Mouse (Mus musculus): Measurements from ENCODE around the gene Pitx2. TPM values are rescaled to one million over a fixed set of nuclear protein-coding genes. Genes with fewer than 3 reads are reported as not detected.

The Pitx2 gene
- polyA plus RNA-seq, 1 experiment from 2014 or later = 7.6 TPM

GRCm38 (mm10) chr3:129221380-129222260, 21.9 kb downstream of the Pitx2 start:
- H3K36me3 ChIP-seq = no peaks in the 10 kb centered on the region
- H3K4me1 ChIP-seq = 0 out of 2 replicates have a peak, but pooled peaks cover 2% of the 10 kb centered on the region
- WGBS = 2% methylated on average over 24 of the region's 27 CpGs
- ATAC-seq (ENCODE audit: low FRiP score, low read depth) = no peak
- no peaks in the 10 kb centered on the region for H3K9me3 ChIP-seq
- H3K4me2 ChIP-seq (replicated peaks) = no peak overlapping the region
- no peak overlapping the region for H3K4me3 ChIP-seq
- H3K9ac ChIP-seq = no peak overlapping the region
- H3K27ac ChIP-seq = no peak overlapping the region
- peaks cover 95% of the 10 kb centered on the region for H3K27me3 ChIP-seq (replicated peaks)

- Histone ChIP-seq H3K36me3 (no peaks in the 10 kb centered on the region), H3K4me1 (0 out of 2 replicates have a peak, but pooled peaks cover 2% of the 10 kb centered on the region), H3K4me3 (no peak overlapping the region), H3K27me3 (replicated peaks) (peaks cover 95% of the 10 kb centered on the region), H3K9me3 (no peaks in the 10 kb centered on the region), H3K4me2 (replicated peaks) (no peak overlapping the region), H3K9ac (no peak overlapping the region), H3K27ac (no peak overlapping the region)
- WGBS = under 1% methylated on average over 21 of the region's 21 CpGs
- ATAC-seq (ENCODE audit: low FRiP score, low read depth) = no peak
Measured at GRCm38 (mm10) chr3:129222448-129223290, 23.0 kb downstream of the Pitx2 start.

DNA sequence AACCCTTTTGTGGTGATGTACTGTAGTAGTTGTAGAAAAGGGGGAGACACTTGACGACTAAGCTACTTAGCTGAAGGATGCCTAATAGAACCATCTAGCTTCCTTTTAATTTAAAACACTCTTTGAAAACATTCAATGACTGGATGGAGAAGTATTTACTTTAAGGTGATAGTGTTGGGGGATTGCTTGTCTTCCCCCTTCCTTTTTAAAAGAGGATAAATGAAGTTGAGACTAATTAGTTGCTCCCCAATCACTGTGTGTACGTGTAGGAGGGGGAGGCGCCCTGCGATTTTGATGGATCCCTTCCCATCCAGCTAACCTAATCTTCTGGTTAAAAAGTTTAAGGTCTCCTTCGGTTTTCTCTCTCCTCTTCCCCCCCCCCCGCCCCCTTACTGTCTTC, 23.7 kb downstream of the Pitx2 start:
- ATAC-seq (ENCODE audit: low FRiP score, low read depth) = no peak
- no peak overlapping the region for H3K4me2 ChIP-seq (replicated peaks)
- H3K27me3 ChIP-seq (replicated peaks) = peaks cover 95% of the 10 kb centered on the region
- no peak overlapping the region for H3K9ac ChIP-seq
- under 1% methylated on average over 6 of the region's 6 CpGs for WGBS
- H3K4me1 ChIP-seq = 0 out of 2 replicates have a peak, but pooled peaks cover 2% of the 10 kb centered on the region
- H3K27ac ChIP-seq = no peak overlapping the region
- no peaks in the 10 kb centered on the region for H3K9me3 ChIP-seq
- no peaks in the 10 kb centered on the region for H3K36me3 ChIP-seq
- H3K4me3 ChIP-seq = no peak overlapping the region

- Histone ChIP-seq H3K4me3 (no peak overlapping the region), H3K4me2 (replicated peaks) (no peak overlapping the region), H3K4me1 (0 out of 2 replicates have a peak, but pooled peaks cover 2% of the 10 kb centered on the region), H3K27ac (no peak overlapping the region), H3K36me3 (no peaks in the 10 kb centered on the region), H3K27me3 (replicated peaks) (peaks cover 94% of the 10 kb centered on the region), H3K9ac (no peak overlapping the region), H3K9me3 (no peaks in the 10 kb centered on the region)
- 0 out of 2 replicates have a peak, but pooled peaks have one; percentile 11 for ATAC-seq (ENCODE audit: low FRiP score, low read depth)
- under 1% methylated on average over 26 of the region's 26 CpGs for WGBS
Measured at GRCm38 (mm10) chr3:129223964-129224805, 24.5 kb downstream of the Pitx2 start.

- peaks cover 87% of the 10 kb centered on the region for H3K27me3 ChIP-seq (replicated peaks)
- H3K4me3 ChIP-seq = peak overlapping the region; percentile 5; the same call in 1 of the 2 replicates
- no peak overlapping the region for H3K9ac ChIP-seq
- no peak overlapping the region for H3K27ac ChIP-seq
- no peak overlapping the region for H3K4me2 ChIP-seq (replicated peaks)
- peak; percentile 27; the same call in 1 of the 2 replicates for ATAC-seq (ENCODE audit: low FRiP score, low read depth)
- H3K4me1 ChIP-seq = 0 out of 2 replicates have a peak, but pooled peaks cover 2% of the 10 kb centered on the region
- no peaks in the 10 kb centered on the region for H3K9me3 ChIP-seq
- no peaks in the 10 kb centered on the region for H3K36me3 ChIP-seq
- WGBS = under 1% methylated on average over 40 of the region's 40 CpGs
Measured at GRCm38 (mm10) chr3:129224806-129225576, 25.3 kb downstream of the Pitx2 start.

GRCm38 (mm10) chr3:129225577-129226289, 26.1 kb downstream of the Pitx2 start:
- 2% methylated on average over 13 of the region's 13 CpGs for WGBS
- Histone ChIP-seq H3K9ac (no peak overlapping the region), H3K36me3 (no peaks in the 10 kb centered on the region), H3K27ac (no peak overlapping the region), H3K9me3 (no peaks in the 10 kb centered on the region), H3K4me3 (no peak overlapping the region), H3K4me1 (0 out of 2 replicates have a peak, but pooled peaks cover 2% of the 10 kb centered on the region), H3K4me2 (replicated peaks) (no peak overlapping the region), H3K27me3 (replicated peaks) (peaks cover 81% of the 10 kb centered on the region)
- ATAC-seq (ENCODE audit: low FRiP score, low read depth) = no peak

GRCm38 (mm10) chr3:129226681-129227080, 27.0 kb downstream of the Pitx2 start:
- peaks cover 71% of the 10 kb centered on the region for H3K27me3 ChIP-seq (replicated peaks)
- WGBS = 2% methylated on average over 6 of the region's 6 CpGs
- no peak overlapping the region for H3K9ac ChIP-seq
- no peaks in the 10 kb centered on the region for H3K36me3 ChIP-seq
- no peaks in the 10 kb centered on the region for H3K9me3 ChIP-seq
- no peak for ATAC-seq (ENCODE audit: low FRiP score, low read depth)
- no peak overlapping the region for H3K4me2 ChIP-seq (replicated peaks)
- 0 out of 2 replicates have a peak, but pooled peaks cover 2% of the 10 kb centered on the region for H3K4me1 ChIP-seq
- H3K27ac ChIP-seq = no peak overlapping the region
- no peak overlapping the region for H3K4me3 ChIP-seq

DNA sequence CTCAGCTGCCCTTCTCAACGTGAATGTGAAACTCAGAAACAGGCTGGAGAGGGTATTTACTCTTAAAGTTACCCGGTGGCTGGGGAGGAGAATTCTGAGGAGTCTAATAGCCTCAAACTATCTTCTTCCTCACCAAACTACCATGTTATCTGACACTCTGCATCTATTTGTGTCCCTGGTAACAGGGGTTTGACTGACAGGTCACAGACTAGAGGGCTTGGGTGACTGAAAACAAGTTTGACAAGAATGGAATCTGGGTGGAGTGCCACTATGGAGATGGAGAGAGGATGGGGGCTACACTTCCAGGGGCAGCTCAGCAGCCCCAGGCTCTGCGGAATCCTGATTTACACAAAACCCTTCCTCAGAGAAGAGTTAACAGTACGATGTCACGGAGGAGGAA, 27.7 kb downstream of the Pitx2 start:
- H3K4me2 ChIP-seq (replicated peaks) = no peak overlapping the region

GRCm38 (mm10) chr3:129238010-129238409, 38.3 kb downstream of the Pitx2 start:
- 74% methylated on average over 1 of the region's 1 CpGs for WGBS
- H3K27me3 ChIP-seq (replicated peaks) = no peaks in the 10 kb centered on the region

More for the DNA sequence above, 27.7 kb downstream of the Pitx2 start:
- H3K27me3 ChIP-seq (replicated peaks) = peaks cover 65% of the 10 kb centered on the region
- no peak overlapping the region for H3K27ac ChIP-seq
- H3K9ac ChIP-seq = no peak overlapping the region
- H3K9me3 ChIP-seq = no peaks in the 10 kb centered on the region
- WGBS = 0% methylated on average over 5 of the region's 5 CpGs
- no peaks in the 10 kb centered on the region for H3K36me3 ChIP-seq
- H3K4me3 ChIP-seq = no peak overlapping the region
- no peak for ATAC-seq (ENCODE audit: low FRiP score, low read depth)
- H3K4me1 ChIP-seq = 0 out of 2 replicates have a peak, but pooled peaks cover 2% of the 10 kb centered on the region

DNA sequence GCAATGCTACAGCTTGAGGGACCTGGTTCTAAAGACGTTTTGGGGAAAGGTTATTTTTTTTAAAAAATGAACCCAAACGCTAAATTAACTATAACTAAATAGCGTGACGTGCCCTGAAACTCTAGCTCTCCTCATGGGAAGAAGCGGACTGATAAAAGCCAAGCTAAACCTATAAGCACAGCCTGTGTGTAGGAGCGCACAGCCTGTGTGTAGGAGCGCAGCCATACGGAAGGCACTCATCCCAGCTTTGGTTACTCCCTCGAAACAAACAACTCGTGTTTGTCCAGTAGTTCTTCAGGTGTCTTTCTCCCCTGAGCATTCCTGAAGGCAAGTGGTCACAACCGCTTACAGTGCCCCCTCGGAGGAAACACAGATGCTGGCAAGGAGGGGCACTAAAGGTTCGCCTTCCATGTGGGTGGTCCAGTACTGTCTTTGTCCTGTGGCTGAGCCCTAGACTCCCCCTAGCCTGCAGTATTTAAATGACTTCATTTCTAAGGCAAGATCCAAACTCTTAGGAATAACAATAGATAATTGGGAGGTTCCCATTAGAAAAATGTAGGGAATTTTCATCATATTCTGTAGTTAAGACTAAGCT, 39.1 kb downstream of the Pitx2 start:
- no peak overlapping the region for H3K27ac ChIP-seq
- WGBS = 37% methylated on average over 13 of the region's 13 CpGs
- H3K4me3 ChIP-seq = no peak overlapping the region
- H3K27me3 ChIP-seq (replicated peaks) = no peaks in the 10 kb centered on the region
- no peaks in the 10 kb centered on the region for H3K9me3 ChIP-seq
- ATAC-seq (ENCODE audit: low FRiP score, low read depth) = no peak
- H3K4me1 ChIP-seq = no peaks in the 10 kb centered on the region
- no peak overlapping the region for H3K9ac ChIP-seq
- 0 out of 2 replicates have a peak overlapping the region, but pooled peaks have one; percentile 20 for H3K4me2 ChIP-seq (replicated peaks)
- no peaks in the 10 kb centered on the region for H3K36me3 ChIP-seq

More at GRCm38 (mm10) chr3:129238010-129238409, 38.3 kb downstream of the Pitx2 start:
- no peak for ATAC-seq (ENCODE audit: low FRiP score, low read depth)
- Histone ChIP-seq H3K9me3 (no peaks in the 10 kb centered on the region), H3K36me3 (no peaks in the 10 kb centered on the region), H3K4me1 (no peaks in the 10 kb centered on the region), H3K4me3 (no peak overlapping the region), H3K9ac (no peak overlapping the region), H3K27ac (no peak overlapping the region), H3K4me2 (replicated peaks) (no peak overlapping the region)

Measured in neural tube, embryonic 12.5 days (tissue).